Mouse (Mus musculus): ENCODE data around the gene Zfp385b.

The Zfp385b gene

DNA sequence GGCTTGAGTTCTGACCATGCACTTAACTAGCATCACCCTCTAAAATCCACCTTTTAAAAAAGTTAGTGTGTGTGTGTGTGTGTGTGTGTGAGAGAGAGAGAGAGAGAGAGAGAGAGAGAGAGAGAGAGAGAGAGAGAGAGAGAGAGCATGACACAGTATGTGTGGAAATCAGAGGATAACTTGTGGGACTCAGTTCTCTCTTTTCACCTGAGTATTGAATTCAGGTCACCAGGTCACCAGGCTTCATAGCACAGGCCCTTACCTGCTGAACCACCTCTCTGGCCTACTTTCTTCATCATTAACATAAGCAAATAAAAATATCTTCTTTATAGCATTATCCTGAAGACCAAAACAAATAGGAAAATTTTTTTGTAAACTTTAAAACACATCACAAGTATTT lies at the start of gene Zfp385b:
Zfp385b (minus strand) TSS at position 101 of the 400 bp plus-strand sequence.
- DNase-seq = no peak

DNA sequence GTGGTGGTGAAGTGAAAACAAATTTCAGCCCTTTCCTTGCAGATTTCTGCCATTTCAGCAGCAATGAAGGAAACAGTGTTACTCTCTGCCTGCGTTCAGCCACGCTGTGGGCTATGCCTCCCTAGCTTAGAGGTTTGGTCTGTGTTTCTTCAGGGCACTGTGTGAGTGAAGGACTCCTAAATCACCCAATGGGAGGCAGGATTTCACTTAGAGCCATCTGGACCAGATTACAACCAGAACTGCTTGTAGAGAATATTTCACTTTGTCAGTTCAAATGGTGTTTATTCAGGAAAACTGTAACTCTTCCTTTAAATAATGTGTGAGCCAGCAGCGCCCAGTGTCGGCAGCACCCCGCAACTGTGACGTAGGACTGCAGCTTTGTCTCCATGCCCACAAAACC lies 44.5 kb upstream of the Zfp385b start:
- no peak for DNase-seq

- peak; percentile 13 for DNase-seq
Observed at GRCm38 (mm10) chr2:77863522-77863921, 44.1 kb upstream of the Zfp385b start.

GRCm38 (mm10) chr2:77841464-77841863 lies 22.0 kb upstream of the Zfp385b start:
- DNase-seq = no peak

DNA sequence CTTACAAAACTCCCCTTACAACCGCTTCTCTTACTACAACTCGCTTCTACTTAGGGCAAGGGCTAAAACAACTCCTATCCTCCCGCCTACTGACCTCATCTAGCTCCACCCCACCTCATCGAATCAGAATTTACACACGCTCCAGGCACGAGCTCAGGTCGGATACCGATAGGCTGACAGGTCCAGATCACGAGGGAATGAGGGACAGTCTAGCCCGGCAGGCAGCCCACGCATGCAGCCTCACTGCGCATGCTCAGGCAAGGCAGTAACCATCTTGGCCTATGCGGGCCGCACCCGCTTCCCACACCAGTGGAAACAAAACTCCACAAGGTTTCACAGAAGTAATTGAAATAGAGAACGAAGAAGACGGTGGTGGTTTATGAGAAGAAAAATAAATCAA lies 20.1 kb upstream of the Zfp385b start:
- no peak for DNase-seq

DNA sequence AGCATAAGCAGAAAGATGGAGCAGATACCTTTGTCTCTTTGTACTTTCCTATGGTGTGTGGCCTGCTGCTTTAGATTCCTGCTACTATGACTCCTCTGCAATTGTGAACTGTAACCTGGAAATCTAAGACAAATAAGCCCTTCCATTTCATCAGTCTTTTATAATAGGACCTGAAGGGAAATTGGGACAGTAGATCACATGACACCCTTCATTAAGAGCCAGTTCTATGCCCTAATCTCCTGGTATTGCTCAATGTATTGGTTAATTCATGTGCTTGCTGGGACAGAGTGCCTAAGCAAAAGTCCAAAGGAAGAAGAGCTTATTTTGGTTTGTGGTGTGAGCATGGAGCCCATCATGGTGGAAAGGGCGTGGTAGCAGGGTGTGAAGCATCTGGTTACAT lies 19.2 kb upstream of the Zfp385b start:
- no peak for DNase-seq

- no peak for DNase-seq
Observed at GRCm38 (mm10) chr2:77835781-77836180, 16.3 kb upstream of the Zfp385b start.

DNA sequence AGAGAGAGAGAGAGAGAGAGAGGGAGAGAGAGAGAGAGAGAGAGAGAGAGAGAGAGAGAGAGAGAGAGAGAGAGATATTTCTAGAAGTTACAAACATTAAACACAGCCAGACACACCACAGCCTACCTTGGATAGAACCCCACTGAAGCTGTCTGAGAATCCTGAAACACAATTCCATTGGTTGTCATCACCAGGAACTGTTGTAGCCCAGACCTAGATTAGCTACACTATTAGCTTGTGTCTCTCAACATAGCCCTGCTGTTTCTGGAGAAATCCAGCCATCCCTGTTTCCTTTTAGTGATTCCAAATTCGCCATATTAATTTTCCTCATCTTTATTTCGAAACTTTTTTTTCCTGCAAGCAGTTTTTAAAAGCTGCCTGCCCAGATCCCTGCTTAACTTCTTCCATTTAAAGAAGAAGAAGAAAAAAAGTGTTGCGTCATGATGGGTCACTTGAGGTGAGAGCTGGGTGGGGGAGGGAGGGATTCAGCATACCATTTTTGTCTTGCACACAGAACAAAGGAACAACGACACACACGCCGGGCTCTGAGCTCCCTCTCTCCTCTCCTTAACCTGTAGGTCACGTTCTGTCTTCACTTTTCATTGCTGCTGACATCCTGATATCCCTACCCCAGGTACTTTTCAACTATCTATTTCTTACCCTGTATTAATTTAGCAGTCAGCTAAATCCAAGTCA lies 6.8 kb upstream of the Zfp385b start:
- DNase-seq = no peak

DNA sequence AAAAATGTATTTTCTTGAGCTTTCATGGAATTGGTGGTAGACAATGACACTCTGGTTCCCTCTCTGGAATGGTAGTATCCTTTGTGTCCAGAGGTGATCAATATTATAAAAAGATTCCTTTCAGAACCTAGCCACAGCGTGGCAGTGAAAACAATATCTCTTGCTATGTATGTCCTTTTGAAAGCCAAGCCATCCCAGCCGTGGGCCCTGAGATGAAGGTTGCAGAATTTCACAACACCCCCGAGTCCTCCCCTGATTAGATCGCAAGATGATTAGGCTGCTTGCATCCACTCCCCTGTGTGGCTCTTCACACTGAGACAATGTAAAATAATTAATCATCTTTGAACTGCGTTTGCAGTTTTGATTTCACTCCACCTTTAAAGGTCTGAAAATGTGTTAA lies 3.6 kb upstream of the Zfp385b start:
- no peak for DNase-seq

GRCm38 (mm10) chr2:77817357-77817894 lies 2.0 kb downstream of the Zfp385b start:
- DNase-seq = no peak

- DNase-seq = peak; percentile 14
Observed at GRCm38 (mm10) chr2:77816413-77817314, 2.8 kb downstream of the Zfp385b start.

- no peak for DNase-seq
Observed at GRCm38 (mm10) chr2:77815775-77816412, 3.5 kb downstream of the Zfp385b start.

DNA sequence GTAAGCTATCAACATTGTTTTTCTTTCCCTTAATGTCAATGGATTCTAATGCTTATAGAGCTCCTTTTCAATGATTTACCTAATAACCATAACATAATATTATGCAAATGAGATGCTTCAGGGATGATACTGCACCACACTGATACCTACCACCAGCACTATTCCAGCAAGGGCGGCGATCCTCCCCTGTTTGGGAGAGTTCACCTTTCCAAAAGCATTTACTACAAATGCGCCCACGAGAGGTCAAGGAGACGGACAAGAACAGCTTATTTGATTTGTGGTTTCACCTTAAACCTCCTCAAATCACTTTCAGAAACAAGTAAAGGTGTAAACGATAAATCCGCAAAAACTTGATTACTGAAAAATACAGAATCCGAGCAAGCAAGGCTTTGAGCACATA lies 4.5 kb downstream of the Zfp385b start:
- no peak for DNase-seq

- DNase-seq = no peak
Observed at GRCm38 (mm10) chr2:77813029-77813428, 6.4 kb downstream of the Zfp385b start.

DNA sequence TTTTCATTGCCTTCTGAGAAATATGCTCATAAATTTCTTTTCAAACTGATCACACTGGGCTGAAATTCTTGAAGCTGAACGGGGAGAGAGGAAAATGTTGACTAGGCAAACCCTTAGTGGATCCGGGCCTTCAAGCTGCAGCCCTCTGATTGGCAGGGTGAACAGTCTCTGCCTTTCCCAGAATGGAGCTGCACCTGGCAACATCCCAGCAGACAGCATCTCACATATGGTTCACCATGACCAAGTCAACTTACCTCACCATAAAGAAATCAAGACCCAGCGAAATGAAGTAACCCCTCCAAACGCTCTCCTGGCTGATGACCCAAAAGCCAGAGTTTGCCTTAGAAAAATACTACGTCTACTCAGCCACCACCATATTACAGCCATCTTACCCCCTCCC lies 8.7 kb downstream of the Zfp385b start:
- no peak for DNase-seq

DNA sequence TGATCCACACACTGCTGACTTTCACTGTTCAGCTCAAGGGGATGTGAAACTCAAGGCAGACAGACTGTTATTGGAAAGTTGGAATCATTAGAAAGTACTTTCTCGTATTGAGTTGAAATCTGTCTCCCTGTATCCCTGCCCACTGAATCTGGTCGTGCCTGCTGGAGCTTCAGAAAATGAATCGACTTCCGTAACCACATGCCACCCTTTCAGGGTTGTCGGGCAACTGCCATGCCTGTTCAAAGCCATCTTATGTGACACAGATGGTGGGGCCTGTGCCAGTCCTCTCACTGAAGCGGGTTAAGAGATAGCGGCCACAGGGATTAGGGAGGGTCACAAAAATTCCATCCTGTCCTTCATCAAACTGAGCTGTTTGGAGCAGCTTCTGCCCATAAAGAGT lies 14.7 kb downstream of the Zfp385b start:
- no peak for DNase-seq

DNA sequence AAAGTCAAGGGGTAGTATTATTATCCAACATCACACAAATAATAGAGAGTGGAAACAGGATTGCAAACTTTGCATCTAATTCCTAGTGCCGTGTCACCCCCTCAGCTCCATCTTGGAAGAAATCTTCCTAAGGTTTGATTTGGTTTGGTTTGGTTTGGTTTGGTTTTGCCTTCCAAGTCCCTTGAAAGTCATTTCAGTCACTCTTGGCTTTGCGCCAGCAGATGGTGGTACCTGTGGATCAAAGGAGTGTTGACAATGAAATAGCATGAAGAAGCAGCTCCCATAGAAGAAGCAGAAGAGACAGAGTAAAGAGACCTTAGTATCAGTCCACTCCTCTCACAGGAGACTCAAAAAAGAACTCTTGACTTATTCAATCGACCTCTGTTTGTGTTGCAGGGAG lies 17.1 kb downstream of the Zfp385b start:
- DNase-seq = no peak

DNA sequence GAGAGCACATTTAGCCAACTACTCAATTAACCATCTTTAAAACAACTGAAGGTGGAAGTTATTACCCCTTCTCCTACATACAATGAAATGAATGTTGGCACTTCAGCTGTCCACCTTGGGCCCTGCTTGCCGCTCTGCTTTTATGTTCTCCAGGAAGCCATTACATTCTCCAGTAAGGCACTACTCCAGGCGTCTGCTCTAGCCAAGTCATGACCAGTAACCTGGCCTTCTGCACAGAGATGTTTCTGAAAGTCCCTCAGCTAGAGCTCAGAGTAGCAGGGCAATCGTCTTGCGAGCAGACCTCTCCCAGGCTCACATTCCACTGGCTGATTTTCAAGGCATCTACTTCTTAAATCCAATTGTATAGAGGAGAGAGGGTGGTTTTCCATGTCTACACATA lies 18.0 kb downstream of the Zfp385b start:
- no peak for DNase-seq

GRCm38 (mm10) chr2:77801009-77801408 lies 18.4 kb downstream of the Zfp385b start:
- no peak for DNase-seq

GRCm38 (mm10) chr2:77797233-77797632 lies 22.2 kb downstream of the Zfp385b start:
- DNase-seq = no peak

- peak; percentile 34 for DNase-seq
Observed at GRCm38 (mm10) chr2:77795859-77796552, 23.4 kb downstream of the Zfp385b start.

- DNase-seq = no peak
Observed at GRCm38 (mm10) chr2:77790846-77791245, 28.6 kb downstream of the Zfp385b start.

DNA sequence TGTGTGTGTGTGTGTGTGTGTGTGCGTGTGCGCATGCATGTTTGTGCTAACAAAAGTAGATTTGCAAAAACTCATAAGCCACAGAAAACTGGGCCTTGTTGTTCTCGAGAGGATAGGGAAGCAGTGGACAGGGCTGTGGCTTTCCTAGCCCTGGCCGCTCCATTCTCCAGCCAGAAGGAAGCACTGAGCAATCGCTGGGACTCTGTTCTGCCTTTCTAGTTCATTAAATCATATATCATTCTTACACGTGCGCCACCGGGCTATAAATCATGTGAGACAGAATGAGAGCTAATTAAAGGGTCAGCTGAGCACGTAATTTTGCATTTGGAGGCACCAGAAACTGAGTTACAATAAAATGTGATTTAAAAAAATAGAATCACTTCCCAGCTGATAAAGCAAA lies 29.1 kb downstream of the Zfp385b start:
- DNase-seq = no peak
